Mouse (Mus musculus) liver, adult 2 months (tissue): Measurements from ENCODE around the gene Plpp1. TPM values are rescaled to one million over a fixed set of nuclear protein-coding genes. Genes with fewer than 3 reads are reported as not detected.

Source experiments
- DNase-seq: peaks from one replicate; pipeline ENCODE4 v3.0.0-alpha.2; 2011; ENCODE audit warnings: low read depth, low spot score; ENCODE audit errors: extremely low read depth
- H3K27ac ChIP-seq: fragments of 200-500 bp; replicated peaks from 2 replicates; pipeline ENCODE4 v1.5.1; 2012; ENCODE audit warnings: low read depth, mild to moderate bottlenecking, control low read depth, inconsistent platforms, low read length; ENCODE audit not compliant: insufficient read depth
- H3K27me3 ChIP-seq: fragments of 200-500 bp; 2 replicates; pipeline ENCODE4 v1.6.1; 2012; ENCODE audit warnings: mild to moderate bottlenecking, moderate library complexity, low read length, inconsistent platforms; ENCODE audit not compliant: control insufficient read depth, insufficient read depth
- H3K36me3 ChIP-seq: fragments of 200-500 bp; 2 replicates; pipeline ENCODE4 v1.6.1; 2012; ENCODE audit warnings: low read length, inconsistent platforms; ENCODE audit not compliant: control insufficient read depth, insufficient read depth
- H3K4me1 ChIP-seq: fragments of 200-500 bp; 2 replicates; pipeline ENCODE4 v1.6.1; 2011; ENCODE audit warnings: low read length; ENCODE audit not compliant: control insufficient read depth, insufficient read depth
- H3K4me3 ChIP-seq: fragments of 200-500 bp; 2 replicates; pipeline ENCODE4 v1.5.1; 2011; ENCODE audit warnings: low read depth, mild to moderate bottlenecking, control low read depth, low read length, moderate library complexity; ENCODE audit not compliant: insufficient read depth
- H3K79me2 ChIP-seq: fragments of 200-500 bp; 2 replicates; pipeline ENCODE4 v1.6.1; 2012; ENCODE audit warnings: inconsistent platforms, mild to moderate bottlenecking, low read length, moderate library complexity; ENCODE audit not compliant: control insufficient read depth, insufficient read depth
- H3K9ac ChIP-seq: fragments of 200-500 bp; 2 replicates; pipeline ENCODE4 v1.6.1; 2012; ENCODE audit warnings: low read depth, mild to moderate bottlenecking, control low read depth, inconsistent platforms, low read length
- CTCF ChIP-seq: fragments of 200-500 bp; IDR thresholded peaks from 2 replicates; pipeline ENCODE4 v1.5.1; 2011; ENCODE audit warnings: low read depth, low read length, control low read depth
- POLR2A ChIP-seq: fragments of 200-500 bp; IDR thresholded peaks from 2 replicates; pipeline ENCODE4 v1.6.1; 2011; ENCODE audit warnings: low read length, control low read depth; ENCODE audit not compliant: insufficient read depth; ENCODE audit errors: extremely low read depth
- WGBS: fragments of 180-500 bp; shearing (Covaris S2); methylation state at CpG from one replicate; pipeline ENCODE4 v1.1.7; 2018; 5-methylcytosine and 5-hydroxymethylcytosine counted together
- polyA plus RNA-seq: library from polyadenylated mRNA; depleted of rRNA; stranded (reverse); fragments of >200 nt; gene quantifications from 2 replicates; pipeline ENCODE4 v1.2.3, GENCODE M21; 2012
- total RNA-seq: library from RNA; depleted of rRNA; stranded (reverse); fragments of >200 nt; gene quantifications from 2 replicates; pipeline ENCODE4 v1.2.3, GENCODE M21; 2014

Gene Plpp1
- total and polyA plus RNA-seq, 2 experiments: 13.4 to 24.3 TPM

DNA sequence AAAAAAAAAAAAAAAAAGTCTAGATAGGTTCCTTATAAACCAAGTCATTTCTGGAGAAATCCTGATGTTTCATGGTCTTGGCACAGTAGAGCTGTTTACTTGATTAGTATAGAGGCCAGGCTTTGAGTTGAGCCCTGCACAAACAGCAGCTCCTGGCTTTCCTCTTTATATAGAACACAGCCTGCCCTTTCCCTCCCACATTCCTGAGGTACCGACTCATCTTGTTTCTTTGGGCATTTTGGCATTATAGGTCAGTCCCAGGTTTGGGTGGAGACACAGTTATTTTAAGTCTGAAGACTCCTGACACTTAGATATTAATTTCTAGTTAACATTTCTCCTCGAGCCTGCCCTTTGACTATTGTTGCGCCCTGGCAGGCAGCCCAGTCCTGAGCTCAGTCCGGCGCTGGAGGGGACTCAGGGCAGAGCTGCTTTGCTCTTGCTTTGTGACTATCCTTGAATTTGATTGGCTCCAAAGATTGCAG, 61.3 kb downstream of the Plpp1 start:
- TF ChIP-seq POLR2A: no peak
- 26% methylated on average over 5 of the region's 5 CpGs for WGBS
- Histone ChIP-seq H3K79me2 (no peaks in the 10 kb centered on the region), H3K36me3 (peaks cover 24% of the 10 kb centered on the region), H3K4me1 (no peaks in the 10 kb centered on the region), H3K27ac (no peak overlapping the region), H3K4me3 (no peak overlapping the region), H3K9ac (no peak overlapping the region), H3K27me3 (no peaks in the 10 kb centered on the region)
- DNase-seq: peak; percentile 11

DNA sequence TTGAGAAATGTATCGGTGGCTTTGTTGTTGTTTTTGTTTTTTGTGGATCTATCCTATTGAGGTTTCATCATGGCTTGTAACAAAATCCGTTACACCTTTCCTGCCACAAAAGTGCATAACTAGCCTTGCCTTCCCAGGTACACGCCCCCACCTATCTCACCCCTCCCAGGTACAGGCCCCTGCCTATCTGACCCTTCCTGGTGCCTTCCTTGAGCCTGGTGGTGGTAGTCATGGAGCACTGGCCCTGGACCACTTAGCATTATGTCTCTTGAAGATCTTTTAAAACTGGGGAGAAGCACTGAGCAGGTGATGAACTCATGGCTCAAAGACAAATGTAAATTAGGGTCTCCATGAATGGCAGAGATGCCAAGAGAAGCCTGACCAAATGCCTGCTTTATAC, 61.8 kb downstream of the Plpp1 start:
- Histone ChIP-seq H3K79me2 (no peaks in the 10 kb centered on the region), H3K4me3 (no peak overlapping the region), H3K9ac (no peak overlapping the region), H3K36me3 (peaks cover 28% of the 10 kb centered on the region), H3K27me3 (no peaks in the 10 kb centered on the region), H3K4me1 (no peaks in the 10 kb centered on the region), H3K27ac (no peak overlapping the region)
- TF ChIP-seq CTCF (no peak), POLR2A (no peak)
- 69% methylated on average over 3 of the region's 3 CpGs for WGBS
- no peak for DNase-seq

DNA sequence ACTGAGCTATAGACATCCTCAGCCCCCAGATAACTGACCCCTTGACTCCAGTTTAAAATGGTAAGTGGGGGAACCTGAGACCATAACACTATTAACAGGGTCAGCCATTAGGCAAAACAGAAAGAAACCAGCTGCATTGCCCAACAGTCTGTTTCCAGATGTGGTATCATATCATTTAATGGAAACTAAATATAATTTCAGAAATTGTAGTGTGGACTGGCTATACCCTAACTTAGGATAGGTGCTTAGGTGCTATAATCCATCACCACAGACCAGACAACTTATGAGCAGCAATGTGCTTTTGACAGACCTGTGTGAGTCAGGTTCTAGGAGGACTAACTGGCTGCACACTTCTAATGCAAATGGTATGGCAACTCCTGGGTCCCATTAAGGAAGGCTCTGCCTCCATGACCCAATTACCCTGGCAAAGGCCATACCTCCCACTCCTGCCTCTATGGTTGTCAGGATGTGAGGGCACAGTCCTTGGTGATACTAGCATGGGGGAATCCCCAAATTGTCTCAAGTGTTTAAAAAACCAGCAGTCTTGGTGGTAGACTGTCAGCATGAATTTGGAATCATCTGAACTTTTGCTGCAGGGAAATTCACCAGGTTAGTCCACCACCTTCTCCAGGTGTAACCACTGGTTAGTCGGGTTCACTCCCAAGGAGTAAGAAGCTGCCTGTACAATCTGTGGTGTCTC, 62.5 kb downstream of the Plpp1 start:
- TF ChIP-seq CTCF (no peak), POLR2A (no peak)
- DNase-seq: no peak
- WGBS: 95% methylated on average over 1 of the region's 1 CpGs
- peaks cover 36% of the 10 kb centered on the region for H3K36me3 ChIP-seq
- no peaks in the 10 kb centered on the region for H3K27me3 ChIP-seq
- H3K4me3 ChIP-seq: no peak overlapping the region
- no peaks in the 10 kb centered on the region for H3K4me1 ChIP-seq
- no peak overlapping the region for H3K9ac ChIP-seq
- H3K27ac ChIP-seq: no peak overlapping the region
- no peaks in the 10 kb centered on the region for H3K79me2 ChIP-seq

DNA sequence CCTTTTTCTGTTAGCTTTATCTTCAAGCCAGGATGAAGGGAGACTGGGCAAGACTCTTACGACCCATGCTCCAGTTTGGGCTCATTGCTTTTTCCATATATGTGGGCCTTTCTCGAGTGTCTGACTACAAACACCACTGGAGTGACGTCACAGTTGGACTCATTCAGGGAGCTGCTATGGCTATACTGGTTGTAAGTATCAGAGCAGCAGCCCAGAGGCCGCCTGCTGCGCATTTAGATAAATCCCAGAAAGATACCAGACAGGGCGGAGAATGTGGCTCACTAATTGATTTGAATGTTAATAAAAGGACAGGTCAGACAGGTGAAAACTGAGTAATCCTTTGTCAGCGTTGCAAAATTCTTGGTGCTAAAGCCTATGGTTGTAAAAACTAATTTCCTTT, 66.2 kb downstream of the Plpp1 start:
- H3K9ac ChIP-seq: no peak overlapping the region
- no peak for DNase-seq
- peaks cover 62% of the 10 kb centered on the region for H3K36me3 ChIP-seq
- WGBS: 87% methylated on average over 7 of the region's 7 CpGs
- H3K27me3 ChIP-seq: no peaks in the 10 kb centered on the region
- no peak overlapping the region for H3K4me3 ChIP-seq
- H3K4me1 ChIP-seq: no peaks in the 10 kb centered on the region
- no peaks in the 10 kb centered on the region for H3K79me2 ChIP-seq
- TF ChIP-seq POLR2A (no peak), CTCF (no peak)
- H3K27ac ChIP-seq: no peak overlapping the region

DNA sequence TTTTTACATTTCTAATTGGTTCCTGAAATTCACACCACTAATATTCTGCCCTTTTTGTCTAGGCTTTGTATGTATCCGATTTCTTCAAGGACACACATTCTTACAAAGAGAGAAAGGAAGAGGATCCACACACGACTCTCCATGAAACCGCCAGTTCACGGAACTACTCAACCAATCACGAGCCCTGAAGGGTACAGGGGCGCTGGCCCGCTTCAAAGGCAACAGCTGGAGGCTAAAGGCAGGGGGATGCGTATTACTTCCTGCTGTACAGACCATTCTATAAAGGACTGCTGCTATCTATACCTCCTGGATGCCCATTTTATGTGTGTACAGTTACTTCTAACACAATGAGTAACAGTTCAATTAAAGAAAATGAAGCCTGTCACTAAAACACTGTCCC, 66.8 kb downstream of the Plpp1 start:
- Histone ChIP-seq H3K79me2 (no peaks in the 10 kb centered on the region), H3K36me3 (peaks cover 68% of the 10 kb centered on the region), H3K9ac (no peak overlapping the region), H3K4me3 (no peak overlapping the region), H3K27ac (no peak overlapping the region), H3K27me3 (no peaks in the 10 kb centered on the region), H3K4me1 (no peaks in the 10 kb centered on the region)
- DNase-seq: no peak
- no peak for TF ChIP-seq POLR2A
- WGBS: 93% methylated on average over 8 of the region's 8 CpGs

DNA sequence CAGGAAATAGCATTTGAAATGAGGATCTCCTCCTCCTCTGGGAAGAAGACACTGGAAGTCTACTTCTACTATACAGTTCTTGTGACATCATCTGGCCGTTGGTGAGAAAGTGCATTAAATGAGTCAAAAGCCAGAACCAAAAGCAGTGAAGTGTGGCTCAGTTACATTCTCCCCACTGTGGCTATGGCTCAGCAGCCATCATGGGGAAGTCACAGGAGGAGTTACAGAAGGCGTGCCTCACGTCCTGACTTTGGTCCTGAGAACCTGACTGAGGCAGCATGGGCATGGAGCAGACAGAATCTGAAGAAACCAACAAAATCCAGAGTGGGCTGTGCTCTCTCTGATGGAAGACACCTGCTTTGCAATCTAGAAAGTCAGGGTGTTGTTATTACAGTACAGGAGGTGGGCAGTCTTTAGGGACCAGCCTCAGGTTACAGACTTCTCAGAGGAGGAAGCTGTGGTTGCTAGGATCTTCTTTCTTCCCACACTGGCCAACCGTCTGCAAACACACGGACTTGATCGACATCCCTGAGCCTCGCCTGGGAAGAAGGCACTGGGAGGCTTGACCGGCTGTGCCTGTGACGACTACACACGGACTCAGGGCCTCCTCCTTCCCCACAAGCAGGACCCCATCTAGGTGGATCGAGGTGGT, 69.6 kb downstream of the Plpp1 start:
- no peak for TF ChIP-seq POLR2A
- Histone ChIP-seq H3K4me3 (no peak overlapping the region), H3K79me2 (no peaks in the 10 kb centered on the region), H3K36me3 (peaks cover 75% of the 10 kb centered on the region), H3K27ac (no peak overlapping the region), H3K4me1 (no peaks in the 10 kb centered on the region), H3K9ac (no peak overlapping the region), H3K27me3 (no peaks in the 10 kb centered on the region)
- no peak for DNase-seq
- 85% methylated on average over 11 of the region's 11 CpGs for WGBS
